Mouse (Mus musculus) liver, embryonic 14.5 days (tissue): ENCODE results near the gene Nap1l2. TPM values are rescaled to one million over a fixed set of nuclear protein-coding genes. Genes with fewer than 3 reads are reported as not detected.

Experiments
- ATAC-seq: fragments of 200-750 bp; cut with Nextera tagmentation; 2 replicates; pipeline ENCODE4 v1.8.0; 2017; ENCODE audit warnings: moderate number of reproducible peaks, mild to moderate bottlenecking, moderate library complexity; ENCODE audit not compliant: insufficient read depth
- DNase-seq, 3 experiments: peaks; one replicate each; pipeline ENCODE4 v3.0.0-alpha.2; 2012 to 2013; ENCODE audit warnings: low read depth in 3 of 3, low spot score in 3 of 3
- H3K27ac ChIP-seq: fragments of 300-500 bp; sonication (generic); 2 replicates; pipeline ENCODE4 v1.5.1; 2014; ENCODE audit warnings: moderate library complexity, mild to moderate bottlenecking, control low read depth, inconsistent platforms
- H3K27me3 ChIP-seq: fragments of 300-500 bp; sonication (generic); 2 replicates; pipeline ENCODE4 v1.6.1; 2014; ENCODE audit warnings: mild to moderate bottlenecking, low read length, moderate library complexity; ENCODE audit not compliant: control insufficient read depth, insufficient read depth
- H3K36me3 ChIP-seq: fragments of 300-500 bp; sonication (generic); replicated peaks from 2 replicates; pipeline ENCODE4 v1.6.1; 2014; ENCODE audit warnings: low read depth; ENCODE audit not compliant: control insufficient read depth, insufficient read depth
- H3K4me1 ChIP-seq, 2 experiments: fragments of 200-500 bp in 1 of 2; fragments of 300-500 bp in 1 of 2; sonication (generic) in 1 of 2; replicated peaks; 2 replicates each; pipeline ENCODE4 v1.6.1; 2012 to 2014; ENCODE audit warnings: antibody characterized with exemption in 1 of 2, inconsistent platforms in 1 of 2, low read length in 1 of 2; ENCODE audit not compliant: control insufficient read depth in 2 of 2, insufficient read depth in 2 of 2
- H3K4me2 ChIP-seq: fragments of 300-500 bp; sonication (generic); 2 replicates; pipeline ENCODE4 v1.6.1; 2014; ENCODE audit warnings: low read depth, mild to moderate bottlenecking, control low read depth, moderate library complexity
- H3K4me3 ChIP-seq, 2 experiments: fragments of 200-500 bp in 1 of 2; fragments of 300-500 bp in 1 of 2; sonication (generic) in 1 of 2; 2 replicates each; pipeline ENCODE4 v1.5.1; 2012 to 2014; ENCODE audit warnings: low read depth in 2 of 2, low read length in 2 of 2, mild to moderate bottlenecking in 2 of 2, control low read depth in 1 of 2, inconsistent platforms in 1 of 2, moderate library complexity in 1 of 2; ENCODE audit not compliant: insufficient read depth in 1 of 2
- H3K9ac ChIP-seq: fragments of 300-500 bp; sonication (generic); replicated peaks from 2 replicates; pipeline ENCODE4 v1.6.1; 2014; ENCODE audit warnings: mild to moderate bottlenecking, control low read depth, moderate library complexity
- H3K9me3 ChIP-seq: fragments of 300-500 bp; sonication (generic); 2 replicates; pipeline ENCODE4 v1.6.1; 2016; ENCODE audit warnings: low read length, mixed read lengths; ENCODE audit not compliant: control insufficient read depth
- CTCF ChIP-seq: IDR thresholded peaks from 2 replicates; pipeline ENCODE4 v1.5.1; 2016; ENCODE audit warnings: antibody characterized with exemption, low read depth, control low read depth
- EP300 ChIP-seq: IDR thresholded peaks from 2 replicates; pipeline ENCODE4 v1.6.1; 2016; ENCODE audit warnings: antibody characterized with exemption, low read depth
- WGBS: fragments of 180-500 bp; shearing (Covaris S2); extraction: QIAGEN DNeasy Blood & Tissue Kit; methylation state at CpG from one replicate; pipeline ENCODE4 v1.1.7; 2014; ENCODE audit not compliant: insufficient replicate concordance; 5-methylcytosine and 5-hydroxymethylcytosine counted together
- polyA plus RNA-seq, 2 experiments: library from polyadenylated mRNA; depleted of rRNA in 1 of 2; stranded (reverse) in 1 of 2; unstranded in 1 of 2; fragments of >200 nt; fragmentation: Nextera tagmentation in 1 of 2; extraction: Ambion mirVana in 1 of 2; gene quantifications; 2 replicates each; pipeline versions ENCODE4 v1.2.1 to v1.2.3; 2012 to 2014

The Nap1l2 gene
- polyA plus RNA-seq (2012; rRNA removed) (0.01 TPM in 1 of 2 replicates, not detected in the other), polyA plus RNA-seq (2014; fragmentation: Nextera tagmentation; extraction: Ambion mirVana) (0.05 TPM in 1 of 2 replicates, not detected in the other)

GRCm38 (mm10) chrX:103186431-103186786, at the start of gene Nap1l2:
Gene Nap1l2, minus strand, starts transcription at chrX:103186640.
- no peak for TF ChIP-seq EP300
- TF ChIP-seq CTCF = no peak

GRCm38 (mm10) chrX:103215251-103215650, 28.8 kb upstream of the Nap1l2 start:
- H3K36me3 ChIP-seq = no peaks in the 10 kb centered on the region
- H3K4me2 ChIP-seq = no peak overlapping the region
- 65% methylated on average over 4 of the region's 4 CpGs for WGBS
- H3K27me3 ChIP-seq = no peaks in the 10 kb centered on the region
- no peaks in the 10 kb centered on the region for H3K4me1 ChIP-seq
- no peaks in the 10 kb centered on the region for H3K9me3 ChIP-seq
- no peak overlapping the region for H3K9ac ChIP-seq
- no peak for ATAC-seq
- no peak overlapping the region for H3K27ac ChIP-seq
- DNase-seq = no peak
- TF ChIP-seq CTCF (no peak), EP300 (no peak)
- no peak overlapping the region for H3K4me3 ChIP-seq

More at GRCm38 (mm10) chrX:103186431-103186786, at the start of gene Nap1l2:
- Histone ChIP-seq H3K9ac (no peak within 1 kb of the TSS), H3K4me1 (no peaks in the 10 kb centered on the region), H3K27ac (no peak within 1 kb of the TSS), H3K36me3 (no peaks in the 10 kb centered on the region), H3K27me3 (peaks cover 9% of the 10 kb centered on the region; the same call in 1 of the 2 replicates), H3K9me3 (no peaks in the 10 kb centered on the region), H3K4me3 (no peak within 1 kb of the TSS), H3K4me2 (no peak within 1 kb of the TSS)
- DNase-seq (no peak), ATAC-seq (no peak)
- 17% methylated on average over 13 of the region's 13 CpGs for WGBS

GRCm38 (mm10) chrX:103186829-103187228, 389 bp upstream of the Nap1l2 start:
- no peak for DNase-seq
- no peak overlapping the region for H3K27ac ChIP-seq
- H3K4me1 ChIP-seq = no peaks in the 10 kb centered on the region
- H3K9me3 ChIP-seq = no peaks in the 10 kb centered on the region
- H3K4me2 ChIP-seq = no peak overlapping the region
- no peak for ATAC-seq
- TF ChIP-seq CTCF = no peak
- TF ChIP-seq EP300 = no peak
- 21% methylated on average over 1 of the region's 1 CpGs for WGBS
- no peak overlapping the region for H3K4me3 ChIP-seq
- no peaks in the 10 kb centered on the region for H3K36me3 ChIP-seq
- peaks cover 9% of the 10 kb centered on the region; the same call in 1 of the 2 replicates for H3K27me3 ChIP-seq
- H3K9ac ChIP-seq = no peak overlapping the region

GRCm38 (mm10) chrX:103185781-103186430, 534 bp downstream of the Nap1l2 start:
- DNase-seq (no peak), ATAC-seq (no peak)
- TF ChIP-seq CTCF (no peak), EP300 (no peak)
- H3K9ac ChIP-seq = no peak overlapping the region
- 10% methylated on average over 20 of the region's 20 CpGs for WGBS
- no peaks in the 10 kb centered on the region for H3K9me3 ChIP-seq
- H3K4me1 ChIP-seq = no peaks in the 10 kb centered on the region
- H3K27me3 ChIP-seq = peaks cover 9% of the 10 kb centered on the region; the same call in 1 of the 2 replicates
- H3K27ac ChIP-seq = no peak overlapping the region
- no peak overlapping the region for H3K4me3 ChIP-seq
- H3K4me2 ChIP-seq = no peak overlapping the region
- no peaks in the 10 kb centered on the region for H3K36me3 ChIP-seq

GRCm38 (mm10) chrX:103183536-103183935, 2.9 kb downstream of the Nap1l2 start:
- no peak for DNase-seq
- TF ChIP-seq EP300 (no peak), CTCF (peak; percentile 12; the same call in 1 of the 2 replicates)

More at GRCm38 (mm10) chrX:103183536-103183935, 2.9 kb downstream of the Nap1l2 start:
- no peak for ATAC-seq
- no peaks in the 10 kb centered on the region for H3K4me1 ChIP-seq
- H3K9me3 ChIP-seq = no peaks in the 10 kb centered on the region
- H3K27ac ChIP-seq = no peak overlapping the region
- no peaks in the 10 kb centered on the region for H3K36me3 ChIP-seq
- no peak overlapping the region for H3K4me3 ChIP-seq
- peaks cover 9% of the 10 kb centered on the region; the same call in 1 of the 2 replicates for H3K27me3 ChIP-seq
- H3K9ac ChIP-seq = no peak overlapping the region
- no peak overlapping the region for H3K4me2 ChIP-seq
